Mouse (Mus musculus): ENCODE results near the gene Fitm1. TPM values are rescaled to one million over a fixed set of nuclear protein-coding genes. Genes with fewer than 3 reads are reported as not detected.

Fitm1 gene
- total and polyA plus RNA-seq, 3 experiments = not detected

DNA sequence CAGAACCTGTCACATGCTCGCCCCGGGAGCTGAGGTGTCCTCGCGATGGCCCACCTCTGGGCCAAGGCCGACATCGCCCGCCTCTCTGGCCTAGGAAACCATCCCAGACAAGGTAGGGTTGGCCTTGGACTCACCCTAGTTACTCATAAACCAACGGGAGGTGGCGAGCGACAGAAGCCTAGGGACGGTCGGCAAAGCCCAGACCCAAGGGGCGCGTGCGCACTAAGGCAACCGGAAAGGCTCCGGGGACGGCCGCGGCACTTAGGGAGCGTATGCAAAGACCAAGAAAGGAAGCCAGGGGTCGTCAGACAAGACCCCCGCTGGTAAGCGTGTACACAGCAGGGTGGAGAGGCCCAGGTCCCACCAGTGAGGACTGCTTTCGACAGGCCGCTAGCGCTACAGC is 15.6 kb upstream of the Fitm1 start, which contains the start of gene Dcaf11 (continued):
- TF ChIP-seq ZC3H11A (IDR thresholded peaks at IDR 0.05; ENCODE audit: low read depth, low read length) (no peak), SMC3 (IDR thresholded peaks at IDR 0.05; ENCODE audit: low read depth, low read length) (0 out of 2 replicates have a peak, but pooled peaks have one; percentile 18), UBTF (IDR thresholded peaks at IDR 0.05; ENCODE audit: low read depth, low read length) (0 out of 2 replicates have a peak, but pooled peaks have one; percentile 68), GABPA (IDR thresholded peaks at IDR 0.05; ENCODE audit: insufficient replicate concordance, low read depth, low read length) (no peak), ZNF384 (IDR thresholded peaks at IDR 0.05; ENCODE audit: low read depth, low read length) (no peak), HCFC1 (IDR thresholded peaks at IDR 0.05; ENCODE audit: low read depth, low read length) (peak; percentile 55; the same call in 1 of the 2 replicates), MAX (IDR thresholded peaks at IDR 0.05; ENCODE audit: low read length) (peak; percentile 69; the same call in 1 of the 2 replicates), POLR2A (IDR thresholded peaks at IDR 0.05; ENCODE audit: low read depth, low read length) (peak; percentile 81), MYC (IDR thresholded peaks at IDR 0.05; ENCODE audit: low read depth, low read length) (peak; percentile 30; the same call in 1 of the 2 replicates), MXI1 (IDR thresholded peaks at IDR 0.05; ENCODE audit: low read depth, low read length) (no peak), KAT2A (IDR thresholded peaks at IDR 0.05; ENCODE audit: insufficient replicate concordance, low read length) (no peak), MAZ (IDR thresholded peaks at IDR 0.05; ENCODE audit: low read depth, low read length) (no peak), RCOR1 (conservative IDR thresholded peaks at IDR 0.05; ENCODE audit: low read depth, low read length) (no peak), JUND (conservative IDR thresholded peaks at IDR 0.05; ENCODE audit: low read depth, low read length) (no peak)

DNA sequence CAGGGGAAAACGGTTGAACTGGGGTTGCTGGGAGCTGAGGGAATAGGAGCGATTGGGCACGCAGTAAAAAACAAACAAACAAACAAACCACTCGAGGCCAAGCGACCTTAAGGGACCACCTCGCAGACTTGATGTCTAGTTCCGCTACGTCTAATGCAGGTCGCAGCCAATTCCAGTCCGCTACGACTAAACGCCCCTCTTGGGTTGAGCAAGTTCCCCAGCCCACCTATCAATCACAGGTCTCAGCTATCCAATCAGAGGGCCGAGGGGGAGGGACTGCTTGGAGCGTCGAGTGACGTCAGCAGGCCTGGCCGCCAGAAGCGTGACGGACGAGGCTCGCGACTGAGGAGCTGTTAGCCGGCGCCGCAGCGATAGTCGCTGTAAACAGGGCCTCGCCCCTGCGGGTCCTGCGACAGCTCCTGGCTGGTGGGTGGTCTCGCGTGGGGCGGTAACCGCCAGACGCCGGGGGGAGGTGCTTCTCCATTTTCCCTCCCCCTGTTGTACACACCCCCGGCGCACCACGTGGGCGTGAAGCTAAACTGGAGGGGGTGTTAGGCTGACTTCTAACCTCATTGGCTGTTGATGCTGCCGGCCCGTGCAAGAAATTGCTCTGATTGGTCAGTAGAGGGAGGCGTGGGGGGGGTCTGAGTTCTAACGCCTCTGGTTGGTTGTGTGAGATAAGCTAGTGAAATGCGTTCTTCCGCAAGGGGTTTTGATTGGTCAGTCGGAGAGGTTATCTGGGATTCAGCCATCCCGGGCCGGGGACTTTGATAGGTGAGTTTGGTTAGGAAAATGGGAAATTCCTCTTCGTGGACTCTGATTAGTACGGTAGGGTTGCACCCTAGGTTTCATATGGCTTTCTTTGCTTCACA is 15.0 kb upstream of the Fitm1 start, which contains the start of gene A730061H03Rik:
Gene A730061H03Rik, minus strand, starts transcription at position 205 of the 872 bp plus-strand sequence.
- no peaks in the 10 kb centered on the region for H3K27me3 ChIP-seq (replicated peaks)
- DNase-seq (ENCODE audit: extremely low read depth) = peak; percentile 99
- H3K4me3 ChIP-seq (replicated peaks in 1 of 3; ENCODE audit: low read depth in 2 of 3, low read length in 2 of 3, poor library complexity in 1 of 3) = peak within 1 kb of the TSS; percentile 69 to 80 (median 80)
- peak; percentile 89 for TF ChIP-seq SIN3A (IDR thresholded peaks at IDR 0.05; ENCODE audit: low read length)
- TF ChIP-seq TBP (conservative IDR thresholded peaks at IDR 0.05; ENCODE audit: low read depth, low read length) = peak; percentile 71
- peak; percentile 70 for TF ChIP-seq USF2 (conservative IDR thresholded peaks at IDR 0.05; ENCODE audit: low read depth, low read length)
- TF ChIP-seq CHD2 (IDR thresholded peaks at IDR 0.05; ENCODE audit: low read length) = peak; percentile 95
- peak; percentile 48; the same call in 1 of the 2 replicates for TF ChIP-seq NRF1 (IDR thresholded peaks at IDR 0.05; ENCODE audit: low read depth, low read length)
- peak; percentile 39 for TF ChIP-seq POLR2A (IDR thresholded peaks at IDR 0.05; ENCODE audit: low read depth, low read length)
- peak; percentile 33 for TF ChIP-seq TCF12 (IDR thresholded peaks at IDR 0.05; ENCODE audit: low read depth, low read length)
- TF ChIP-seq MYC (IDR thresholded peaks at IDR 0.05; ENCODE audit: low read depth, low read length) = peak; percentile 64; the same call in 1 of the 2 replicates
- TF ChIP-seq MXI1 (IDR thresholded peaks at IDR 0.05; ENCODE audit: low read depth, low read length) = peak; percentile 91
- TF ChIP-seq ZNF384 (IDR thresholded peaks at IDR 0.05; ENCODE audit: low read depth, low read length) = no peak
- TF ChIP-seq ETS1 (conservative IDR thresholded peaks at IDR 0.05; ENCODE audit: low read depth, low read length) = peak; percentile 51; the same call in 1 of the 2 replicates
- TF ChIP-seq MAZ (IDR thresholded peaks at IDR 0.05; ENCODE audit: low read depth, low read length) = peak; percentile 91
- no peak for TF ChIP-seq MAFK (IDR thresholded peaks at IDR 0.05; ENCODE audit: insufficient replicate concordance, low read length)
- TF ChIP-seq JUND (conservative IDR thresholded peaks at IDR 0.05; ENCODE audit: low read depth, low read length) = 0 out of 2 replicates have a peak, but pooled peaks have one; percentile 19
- peak; percentile 41; the same call in 1 of the 2 replicates for TF ChIP-seq ZMIZ1 (IDR thresholded peaks at IDR 0.05; ENCODE audit: low read depth, low read length)
- TF ChIP-seq RCOR1 (conservative IDR thresholded peaks at IDR 0.05; ENCODE audit: low read depth, low read length) = no peak; the same call in 1 of the 2 replicates
- TF ChIP-seq ZC3H11A (IDR thresholded peaks at IDR 0.05; ENCODE audit: low read depth, low read length) = no peak
- no peak for TF ChIP-seq GABPA (IDR thresholded peaks at IDR 0.05; ENCODE audit: insufficient replicate concordance, low read depth, low read length)
- peak; percentile 51; the same call in 1 of the 2 replicates for TF ChIP-seq MEF2A (IDR thresholded peaks at IDR 0.05; ENCODE audit: borderline replicate concordance, low read depth, low read length)
- no peak for TF ChIP-seq CTCF (conservative IDR thresholded peaks at IDR 0.05 in 1 of 2, IDR thresholded peaks at IDR 0.05 in 1 of 2; ENCODE audit: low read depth in 2 of 2, low read length in 2 of 2)
- peak; percentile 86 for TF ChIP-seq ELF1 (IDR thresholded peaks at IDR 0.05; ENCODE audit: low read depth, low read length)
- TF ChIP-seq IRF4 (IDR thresholded peaks at IDR 0.05; ENCODE audit: low read depth, low read length) = peak; percentile 31
- 0 out of 2 replicates have a peak, but pooled peaks have one; percentile 19 for TF ChIP-seq NELFE (IDR thresholded peaks at IDR 0.05; ENCODE audit: low read depth, low read length)
- TF ChIP-seq UBTF (IDR thresholded peaks at IDR 0.05; ENCODE audit: low read depth, low read length) = no peak
- peak; percentile 97 for TF ChIP-seq MAX (IDR thresholded peaks at IDR 0.05; ENCODE audit: low read length)
- TF ChIP-seq BHLHE40 (IDR thresholded peaks at IDR 0.05; ENCODE audit: low read depth, low read length) = peak; percentile 73
- TF ChIP-seq USF1 (IDR thresholded peaks at IDR 0.05; ENCODE audit: low read depth, low read length) = peak; percentile 85
- TF ChIP-seq HCFC1 (IDR thresholded peaks at IDR 0.05; ENCODE audit: low read depth, low read length) = peak; percentile 60; the same call in 1 of the 2 replicates
- peak within 1 kb of the TSS; percentile 73 for H3K4me2 ChIP-seq (ENCODE audit: insufficient read depth, low read depth, poor library complexity, severe bottlenecking)
- in situ Hi-C loops (cut with MboI; ENCODE audit: low pct_ligation_motif_present, low pct_unique_long_range_greater_than_20kb, low sequenced_read_pairs) (no loop called here), dilution Hi-C loops (cut with MboI; ENCODE audit: extremely low pct_ligation_motif_present, extremely low pct_unique_long_range_greater_than_20kb, low sequenced_read_pairs) (no loop called here)
- peaks cover 6% of the 10 kb centered on the region; the same call in 1 of the 2 replicates for H3K79me2 ChIP-seq (replicated peaks; ENCODE audit: control insufficient read depth, extremely low read depth, insufficient read depth, poor library complexity, severe bottlenecking)
- peak within 1 kb of the TSS; percentile 87 for H3K9ac ChIP-seq (ENCODE audit: insufficient read depth, low read depth)
- peaks cover 9 to 32% of the 10 kb centered on the region in 2 experiments for H3K4me1 ChIP-seq (ENCODE audit: control insufficient read depth in 1 of 2, insufficient read depth in 2 of 2)
- H3K27ac ChIP-seq (ENCODE audit: insufficient read depth, low read depth) = peak within 1 kb of the TSS; percentile 95
- peaks cover 17 to 36% of the 10 kb centered on the region in 2 experiments for H3K36me3 ChIP-seq (replicated peaks in 1 of 2; ENCODE audit: control insufficient read depth in 1 of 2, insufficient read depth in 1 of 2, low read length in 1 of 2)
- H3K9me3 ChIP-seq (replicated peaks; ENCODE audit: low read length) = no peaks in the 10 kb centered on the region
